Mouse (Mus musculus) lung, embryonic 14.5 days (tissue): ENCODE measurements around the gene Pank1. TPM values are rescaled to one million over a fixed set of nuclear protein-coding genes. Genes with fewer than 3 reads are reported as not detected.
A peak's percentile ranks its signal among the peaks of the same experiment; 100 is the strongest.

Experiments used
- ATAC-seq: fragments of 200-750 bp; cut with Nextera tagmentation; 2 replicates; pipeline ENCODE4 v1.8.0; 2017; ENCODE audit warnings: mild to moderate bottlenecking, moderate TSS enrichment, moderate library complexity; ENCODE audit not compliant: insufficient read depth
- DNase-seq: peaks from one replicate; pipeline ENCODE4 v3.0.0-alpha.2; 2015
- H3K27ac ChIP-seq: fragments of 300-500 bp; sonication (generic); 2 replicates; pipeline ENCODE4 v1.5.1; 2014; ENCODE audit warnings: low read depth, mild to moderate bottlenecking, moderate library complexity
- H3K27me3 ChIP-seq: fragments of 300-500 bp; sonication (generic); 2 replicates; pipeline ENCODE4 v1.6.1; 2014; ENCODE audit warnings: low read length, control low read depth; ENCODE audit not compliant: insufficient read depth
- H3K36me3 ChIP-seq: fragments of 300-500 bp; sonication (generic); 2 replicates; pipeline ENCODE4 v1.6.1; 2014; ENCODE audit warnings: control low read depth; ENCODE audit not compliant: insufficient read depth
- H3K4me1 ChIP-seq: fragments of 300-500 bp; sonication (generic); 2 replicates; pipeline ENCODE4 v1.6.1; 2014; ENCODE audit warnings: antibody characterized with exemption, control low read depth; ENCODE audit not compliant: insufficient read depth
- H3K4me2 ChIP-seq: fragments of 300-500 bp; sonication (generic); 2 replicates; pipeline ENCODE4 v1.6.1; 2014; ENCODE audit warnings: mild to moderate bottlenecking
- H3K4me3 ChIP-seq: fragments of 300-500 bp; sonication (generic); 2 replicates; pipeline ENCODE4 v1.5.1; 2014; ENCODE audit warnings: low read depth, low read length
- H3K9ac ChIP-seq: fragments of 300-500 bp; sonication (generic); 2 replicates; pipeline ENCODE4 v1.6.1; 2014
- H3K9me3 ChIP-seq: fragments of 300-500 bp; sonication (generic); 2 replicates; pipeline ENCODE4 v1.6.1; 2016; ENCODE audit warnings: low read depth, low read length, control low read depth
- CTCF ChIP-seq: IDR thresholded peaks from 2 replicates; pipeline ENCODE4 v1.5.1; 2016; ENCODE audit warnings: antibody characterized with exemption, low read depth
- WGBS: fragments of 180-500 bp; shearing (Covaris S2); extraction: QIAGEN DNeasy Blood & Tissue Kit; methylation state at CpG from one replicate; pipeline ENCODE4 v1.1.7; 2014; 5-methylcytosine and 5-hydroxymethylcytosine counted together
- polyA plus RNA-seq: library from polyadenylated mRNA; unstranded; fragments of >200 nt; fragmentation: Nextera tagmentation; extraction: Ambion mirVana; gene quantifications from 2 replicates; pipeline ENCODE4 v1.2.1, GENCODE M21; 2014

The Pank1 gene
- polyA plus RNA-seq, 1 experiment from 2014 or later, result 10.3 TPM

DNA sequence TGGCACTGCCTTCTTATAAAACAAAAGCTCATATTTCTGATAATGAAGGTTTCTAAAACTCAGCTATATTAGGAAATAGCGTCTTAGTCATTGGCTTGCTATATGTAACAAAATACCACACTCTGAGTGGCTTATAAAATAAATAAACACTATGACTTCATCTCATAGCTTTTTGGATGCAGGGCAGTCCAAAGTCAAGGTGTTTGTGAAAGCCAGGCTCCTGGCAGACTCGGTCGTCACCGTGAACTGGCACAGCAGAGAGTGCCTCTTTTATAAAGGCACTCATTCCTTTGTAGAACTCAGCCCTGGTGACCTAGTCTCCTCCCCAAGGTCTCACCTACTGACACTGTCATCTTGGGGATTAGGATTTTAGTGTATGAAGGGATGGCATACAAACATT is 66.5 kb downstream of the Pank1 start:
- Histone ChIP-seq H3K9ac (no peak overlapping the region), H3K4me3 (no peak overlapping the region), H3K9me3 (no peaks in the 10 kb centered on the region), H3K4me2 (no peak overlapping the region), H3K27ac (no peak overlapping the region), H3K27me3 (no peaks in the 10 kb centered on the region), H3K36me3 (0 out of 2 replicates have a peak, but pooled peaks cover 2% of the 10 kb centered on the region), H3K4me1 (no peaks in the 10 kb centered on the region)
- no peak for DNase-seq
- 61% methylated on average over 4 of the region's 4 CpGs for WGBS
- ATAC-seq, result no peak
- TF ChIP-seq CTCF, result no peak

DNA sequence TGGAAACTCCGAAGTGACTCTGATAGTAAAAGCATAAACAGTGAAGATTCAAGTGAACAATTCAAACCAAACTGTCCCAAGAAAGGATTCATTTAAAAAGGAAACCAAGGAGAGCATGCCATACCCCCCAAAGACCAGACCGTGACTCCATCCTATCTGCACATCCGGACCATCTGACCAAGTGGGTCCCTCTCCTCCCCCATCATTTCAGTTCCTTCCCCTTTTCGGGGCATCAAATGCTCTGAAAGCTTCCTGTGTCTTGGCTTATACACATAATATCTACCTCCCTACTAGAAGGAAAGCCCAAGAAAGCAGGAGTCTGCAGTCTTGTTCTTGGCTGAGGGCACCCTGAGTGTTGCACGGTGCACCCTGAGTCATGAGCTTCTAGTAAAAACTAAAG is 72.1 kb downstream of the Pank1 start:
- WGBS, result 82% methylated on average over 5 of the region's 5 CpGs
- no peak overlapping the region for H3K27ac ChIP-seq
- DNase-seq, result no peak
- H3K4me1 ChIP-seq, result no peaks in the 10 kb centered on the region
- ATAC-seq, result no peak
- no peak overlapping the region for H3K4me3 ChIP-seq
- no peak overlapping the region for H3K4me2 ChIP-seq
- H3K36me3 ChIP-seq, result 0 out of 2 replicates have a peak, but pooled peaks cover 2% of the 10 kb centered on the region
- TF ChIP-seq CTCF, result no peak
- H3K27me3 ChIP-seq, result no peaks in the 10 kb centered on the region
- no peaks in the 10 kb centered on the region for H3K9me3 ChIP-seq
- no peak overlapping the region for H3K9ac ChIP-seq

DNA sequence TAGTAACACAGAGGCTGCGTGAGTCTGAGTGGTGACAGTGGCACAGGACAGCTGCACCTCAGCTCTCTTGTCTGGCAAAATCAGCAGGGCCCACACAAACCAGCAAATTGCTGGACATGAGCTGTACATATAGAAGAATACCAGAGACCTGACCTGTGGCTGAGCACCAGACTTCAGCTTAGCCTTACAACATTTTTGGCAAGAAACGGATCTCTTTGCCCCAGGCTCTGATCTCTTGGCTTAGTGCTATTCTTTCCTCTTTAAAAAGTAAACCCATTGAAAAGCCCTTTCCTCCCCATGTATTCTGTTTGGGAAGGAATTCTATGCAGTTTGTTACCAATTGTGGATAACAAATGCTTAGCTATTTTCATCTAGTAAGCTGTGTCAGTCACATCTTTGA is 74.2 kb downstream of the Pank1 start:
- H3K4me2 ChIP-seq, result no peak overlapping the region
- no peaks in the 10 kb centered on the region for H3K9me3 ChIP-seq
- H3K9ac ChIP-seq, result no peak overlapping the region
- no peaks in the 10 kb centered on the region for H3K36me3 ChIP-seq
- H3K4me3 ChIP-seq, result no peak overlapping the region
- H3K27ac ChIP-seq, result no peak overlapping the region
- no peak for TF ChIP-seq CTCF
- no peak for DNase-seq
- 78% methylated on average over 2 of the region's 2 CpGs for WGBS
- H3K4me1 ChIP-seq, result peaks cover 8% of the 10 kb centered on the region
- no peak for ATAC-seq
- H3K27me3 ChIP-seq, result no peaks in the 10 kb centered on the region

DNA sequence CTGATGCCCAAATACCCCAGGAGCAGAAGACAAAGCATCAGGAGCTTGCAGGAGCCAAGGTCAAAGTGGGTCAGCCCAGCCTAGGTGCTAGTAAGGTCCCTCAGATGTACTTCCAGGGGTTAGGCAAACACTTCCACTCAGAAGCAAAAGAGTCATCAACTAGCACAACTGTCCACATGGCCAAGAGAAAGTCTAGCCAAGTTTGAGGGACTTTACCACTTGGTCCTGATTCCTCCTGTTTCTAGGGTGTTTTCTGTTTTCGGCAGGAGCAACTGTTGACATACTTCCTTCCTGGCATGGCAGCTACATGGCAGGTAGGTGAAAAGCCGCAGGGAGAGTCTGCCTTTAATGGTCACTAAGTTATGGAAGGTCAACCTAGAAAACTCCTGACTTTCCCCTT is 74.7 kb downstream of the Pank1 start:
- WGBS, result 71% methylated on average over 2 of the region's 2 CpGs
- Histone ChIP-seq H3K27ac (no peak overlapping the region), H3K4me2 (no peak overlapping the region), H3K9me3 (no peaks in the 10 kb centered on the region), H3K4me3 (no peak overlapping the region), H3K9ac (no peak overlapping the region), H3K4me1 (peaks cover 8% of the 10 kb centered on the region), H3K27me3 (no peaks in the 10 kb centered on the region), H3K36me3 (no peaks in the 10 kb centered on the region)
- ATAC-seq, result no peak
- TF ChIP-seq CTCF, result no peak
- DNase-seq, result no peak

DNA sequence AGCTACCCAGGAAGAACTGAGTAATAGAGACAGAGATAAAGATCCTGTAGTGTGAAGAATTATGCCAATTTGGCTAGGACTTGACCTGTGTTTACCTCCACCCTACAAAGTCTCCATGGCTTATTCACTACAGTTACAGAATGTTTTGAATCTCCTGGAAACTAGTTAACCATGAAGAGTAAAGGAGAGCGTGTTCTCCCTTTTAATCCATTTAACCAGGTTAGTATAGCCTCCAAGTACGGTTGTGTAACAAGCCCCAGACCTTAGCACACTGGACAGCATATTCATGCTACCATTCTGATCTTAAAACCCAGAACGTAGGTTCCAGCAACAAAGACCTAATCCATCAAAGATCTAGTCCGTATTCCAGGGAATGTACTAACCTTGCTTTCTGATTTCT is 75.9 kb downstream of the Pank1 start:
- Histone ChIP-seq H3K4me3 (no peak overlapping the region), H3K4me1 (peaks cover 8% of the 10 kb centered on the region), H3K27me3 (no peaks in the 10 kb centered on the region), H3K9me3 (no peaks in the 10 kb centered on the region), H3K36me3 (no peaks in the 10 kb centered on the region), H3K27ac (no peak overlapping the region), H3K4me2 (no peak overlapping the region), H3K9ac (no peak overlapping the region)
- TF ChIP-seq CTCF, result no peak
- DNase-seq (no peak), ATAC-seq (no peak)
- 85% methylated on average over 4 of the region's 4 CpGs for WGBS

DNA sequence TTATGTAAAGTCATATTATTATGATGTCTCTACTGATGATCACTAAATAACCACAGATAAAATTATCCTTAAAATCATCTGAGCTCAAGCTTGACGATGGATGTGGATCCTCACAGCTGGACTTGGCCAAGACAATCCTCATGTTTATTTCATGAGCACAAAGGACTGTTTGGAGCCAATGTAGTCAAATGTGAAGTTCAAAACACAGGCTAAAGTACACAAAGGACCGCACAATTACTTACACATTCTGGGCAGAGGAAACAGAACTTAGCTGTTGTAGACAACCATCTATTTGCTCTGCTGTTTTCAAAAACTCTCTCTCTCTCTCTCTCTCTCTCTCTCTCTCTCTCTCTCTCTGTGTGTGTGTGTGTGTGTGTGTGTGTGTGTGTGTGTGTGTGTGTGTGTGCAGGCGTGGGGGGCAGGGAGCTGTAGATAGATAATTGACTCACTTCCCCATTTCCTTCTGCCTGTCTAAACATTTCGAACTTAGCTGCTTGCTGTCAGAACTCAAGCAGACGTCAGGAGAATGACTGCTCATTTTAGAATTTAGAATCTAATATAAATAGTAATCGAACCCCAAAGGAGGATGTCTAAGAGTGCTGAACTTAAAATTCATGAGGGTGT is 79.5 kb downstream of the Pank1 start:
- no peaks in the 10 kb centered on the region for H3K27me3 ChIP-seq
- H3K9me3 ChIP-seq, result no peaks in the 10 kb centered on the region
- H3K4me2 ChIP-seq, result no peak overlapping the region
- H3K9ac ChIP-seq, result no peak overlapping the region
- no peak for TF ChIP-seq CTCF
- no peaks in the 10 kb centered on the region for H3K36me3 ChIP-seq
- H3K27ac ChIP-seq, result no peak overlapping the region; the same call in 1 of the 2 replicates
- H3K4me3 ChIP-seq, result no peak overlapping the region
- WGBS, result 26% methylated on average over 6 of the region's 6 CpGs
- peaks cover 8% of the 10 kb centered on the region for H3K4me1 ChIP-seq
- DNase-seq (peak; percentile 62), ATAC-seq (peak; percentile 49; the same call in 1 of the 2 replicates)

DNA sequence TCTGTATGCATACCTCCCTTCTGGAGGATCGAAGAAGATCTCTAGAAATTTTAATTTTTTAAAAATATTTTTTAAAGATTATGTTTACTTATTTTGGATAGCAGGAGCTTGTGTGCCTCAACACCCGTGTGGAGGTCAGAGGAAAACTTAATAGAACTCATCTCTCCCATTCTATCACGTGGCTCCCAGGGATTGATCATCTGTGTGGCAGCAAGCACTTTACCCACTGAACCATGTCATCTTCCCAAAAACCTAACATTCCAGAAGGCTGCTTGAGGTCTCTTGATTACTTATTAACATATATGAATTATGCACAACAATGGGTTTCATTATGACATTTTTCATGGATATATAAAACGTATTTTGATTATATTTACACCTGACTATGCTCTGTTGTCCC is 82.9 kb downstream of the Pank1 start:
- Histone ChIP-seq H3K9ac (no peak overlapping the region), H3K36me3 (no peaks in the 10 kb centered on the region), H3K27me3 (no peaks in the 10 kb centered on the region), H3K4me3 (no peak overlapping the region), H3K4me1 (peaks cover 8% of the 10 kb centered on the region), H3K9me3 (no peaks in the 10 kb centered on the region), H3K27ac (no peak overlapping the region), H3K4me2 (no peak overlapping the region)
- DNase-seq, result no peak
- no peak for TF ChIP-seq CTCF
- no peak for ATAC-seq
- 69% methylated on average over 4 of the region's 4 CpGs for WGBS
